Mouse (Mus musculus) bone marrow macrophage, adult 2 months (primary cell): ENCODE measurements around the gene Neu1.

Experiments used
- CTCF ChIP-seq: IDR thresholded peaks from 2 replicates; pipeline ENCODE4 v1.5.1; 2012; ENCODE audit warnings: low read depth, mild to moderate bottlenecking, low read length, moderate library complexity
- POLR2A ChIP-seq: IDR thresholded peaks from 2 replicates; pipeline ENCODE4 v1.6.1; 2012; ENCODE audit warnings: mild to moderate bottlenecking, low read depth, low read length, borderline replicate concordance

GRCm38 (mm10) chr17:34951636-34952377 lies 20.8 kb downstream of the Neu1 start:
- TF ChIP-seq CTCF (no peak), POLR2A (no peak)
